Mouse (Mus musculus): ENCODE results near the gene Umad1.

Gene Umad1

GRCm38 (mm10) chr6:8368198-8368864 lies 109.2 kb downstream of the Umad1 start:
- DNase-seq (ENCODE audit: low spot score in 2 of 2): no peak

DNA sequence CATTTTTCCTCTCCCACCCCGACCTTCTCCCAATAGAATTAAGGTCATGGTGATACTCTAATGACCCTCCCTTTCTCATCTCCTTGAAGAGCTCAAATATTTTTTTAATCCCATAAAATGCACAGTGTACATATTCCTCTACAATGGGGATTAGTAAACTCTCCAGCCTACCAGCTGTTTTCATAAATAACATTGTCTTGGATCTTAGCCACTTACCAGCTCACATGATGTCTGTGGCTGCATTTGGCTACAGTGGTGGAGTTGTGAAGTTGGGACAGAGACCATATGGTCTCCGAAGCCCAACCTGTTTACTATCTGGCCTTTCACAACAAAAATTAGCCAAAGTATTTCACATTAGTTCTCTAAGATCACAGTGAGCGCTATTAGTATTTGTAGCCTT lies 111.5 kb downstream of the Umad1 start:
- no peak for DNase-seq (ENCODE audit: low spot score in 2 of 2)

- no peak for DNase-seq (ENCODE audit: low spot score in 2 of 2)
Observed at GRCm38 (mm10) chr6:8373051-8373450, 114.0 kb downstream of the Umad1 start.

- DNase-seq (ENCODE audit: low spot score in 2 of 2): no peak
Observed at GRCm38 (mm10) chr6:8373851-8374250, 114.8 kb downstream of the Umad1 start.

DNA sequence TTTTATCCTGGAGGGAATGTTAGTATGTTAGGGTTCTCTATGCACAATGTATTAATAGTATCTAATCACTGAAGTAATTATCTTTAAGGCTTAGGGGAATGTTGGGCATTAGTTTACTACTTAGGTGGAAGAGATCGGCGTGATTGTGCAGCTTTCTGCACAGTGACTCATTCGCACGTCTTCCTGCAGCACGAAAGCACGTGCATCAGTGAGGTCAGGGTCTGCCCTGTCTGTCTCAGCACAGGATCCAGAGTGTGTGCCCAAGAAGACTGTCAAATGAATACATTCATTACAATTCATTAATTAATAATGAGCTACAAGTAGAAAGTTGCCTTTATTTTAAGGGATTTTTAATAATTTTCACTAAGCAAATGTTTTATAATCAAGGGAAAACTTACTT lies 115.2 kb downstream of the Umad1 start:
- DNase-seq (ENCODE audit: low spot score in 2 of 2): no peak

DNA sequence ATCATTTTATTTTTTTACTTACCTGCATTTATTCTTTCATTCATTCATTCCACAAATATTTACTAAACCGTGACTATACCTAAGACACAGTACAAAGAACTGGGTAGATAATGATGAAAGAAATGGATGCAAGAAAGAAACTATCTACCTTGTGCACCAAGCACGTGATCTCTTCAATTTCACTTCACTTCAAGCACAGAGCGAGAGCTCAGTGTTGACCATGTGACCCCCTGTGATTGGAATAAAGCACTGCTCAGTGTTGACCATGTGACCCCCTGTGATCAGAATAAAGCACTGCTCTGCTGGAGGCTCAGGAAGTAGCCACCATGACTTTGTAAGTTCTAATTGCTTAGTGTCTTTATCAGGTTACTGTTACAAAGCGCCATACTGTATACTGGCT lies 115.6 kb downstream of the Umad1 start:
- DNase-seq (ENCODE audit: low spot score in 2 of 2): no peak

DNA sequence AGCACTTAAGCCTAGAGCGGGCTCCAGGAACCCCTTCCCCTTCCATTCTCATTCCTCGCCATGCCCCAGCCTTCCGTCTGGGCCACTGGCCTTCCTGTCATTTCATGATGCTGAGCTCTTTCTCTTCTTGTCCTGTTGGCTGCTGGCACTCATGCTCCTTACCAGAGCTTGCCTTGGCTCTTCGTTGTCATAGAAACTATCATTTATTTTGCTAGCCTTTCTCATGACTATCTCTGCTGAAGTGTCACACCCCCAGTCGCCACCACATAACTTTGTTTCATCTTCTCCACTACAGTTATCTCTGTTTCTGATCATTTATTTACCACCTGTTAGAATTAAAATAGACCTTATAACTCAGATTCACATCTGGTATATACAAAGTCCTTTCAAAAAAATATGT lies 117.3 kb downstream of the Umad1 start:
- no peak for DNase-seq (ENCODE audit: low spot score in 2 of 2)

- DNase-seq (ENCODE audit: low spot score in 2 of 2): no peak
Observed at GRCm38 (mm10) chr6:8377667-8378066, 118.6 kb downstream of the Umad1 start.

DNA sequence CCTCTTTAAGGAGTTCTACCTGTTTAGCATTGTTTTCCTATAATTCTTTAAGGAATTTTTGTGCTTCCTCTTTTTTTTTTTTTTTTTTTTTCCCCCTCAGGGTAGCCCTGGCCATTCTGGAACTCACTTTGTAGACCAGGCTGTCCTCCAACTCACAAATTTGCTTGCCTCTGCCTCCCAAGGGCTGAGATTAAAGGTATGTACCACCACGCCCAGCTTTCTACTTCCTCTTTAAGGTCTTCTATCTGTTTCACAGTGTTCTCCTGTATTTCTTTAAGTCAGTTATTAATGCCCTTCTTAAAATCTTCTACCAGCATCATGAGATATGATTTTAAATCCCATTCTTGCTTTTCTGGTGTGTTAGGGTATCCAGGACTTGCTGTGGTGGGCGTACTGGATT lies 130.2 kb downstream of the Umad1 start:
- DNase-seq (ENCODE audit: low spot score in 2 of 2): no peak

GRCm38 (mm10) chr6:8390296-8390695 lies 131.2 kb downstream of the Umad1 start:
- no peak for DNase-seq (ENCODE audit: low spot score in 2 of 2)

GRCm38 (mm10) chr6:8390935-8391334 lies 131.8 kb downstream of the Umad1 start:
- no peak for DNase-seq (ENCODE audit: low spot score in 2 of 2)

DNA sequence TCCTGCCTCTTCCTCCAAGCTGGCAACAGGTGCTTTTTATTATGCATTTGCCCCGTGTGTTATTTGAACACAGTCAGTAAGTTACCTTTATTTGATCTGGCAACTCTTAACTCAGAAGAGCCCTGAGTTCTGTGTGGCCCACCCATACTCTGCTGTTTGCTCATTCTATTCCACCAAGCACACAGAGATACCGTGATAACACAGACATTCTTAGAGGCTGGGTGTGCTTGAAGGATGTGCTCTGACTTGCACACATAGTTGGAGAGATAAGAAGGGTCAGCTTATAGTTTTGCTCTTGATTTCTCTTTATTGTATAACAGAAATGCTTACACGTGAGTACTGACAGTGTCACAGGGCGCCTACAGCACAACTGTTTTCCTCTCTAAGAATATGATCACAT lies 133.9 kb downstream of the Umad1 start:
- no peak for DNase-seq (ENCODE audit: low spot score in 2 of 2)

GRCm38 (mm10) chr6:8394044-8394443 lies 135.0 kb downstream of the Umad1 start:
- DNase-seq (ENCODE audit: low spot score in 2 of 2): no peak

GRCm38 (mm10) chr6:8395061-8395460 lies 136.0 kb downstream of the Umad1 start:
- no peak for DNase-seq (ENCODE audit: low spot score in 2 of 2)

DNA sequence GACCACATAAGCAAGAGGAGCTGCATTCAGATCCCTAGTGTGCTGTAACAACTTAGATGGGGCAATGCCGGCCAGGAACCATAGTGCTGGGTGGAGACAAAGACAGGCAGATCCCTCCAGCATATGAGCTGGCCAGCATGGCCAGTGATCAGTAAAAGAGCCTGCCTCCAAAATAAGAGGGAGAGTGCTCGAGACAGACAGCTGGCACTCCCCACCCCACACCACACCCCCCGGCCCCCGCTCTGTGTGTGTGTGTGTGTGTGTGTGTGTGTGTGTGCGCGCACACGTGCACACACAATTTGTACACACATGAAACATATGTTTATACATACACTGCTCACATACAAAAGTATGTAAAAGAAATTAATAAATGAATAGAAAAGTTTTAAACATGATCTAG lies 138.2 kb downstream of the Umad1 start:
- DNase-seq (ENCODE audit: low spot score in 2 of 2): no peak

GRCm38 (mm10) chr6:8399710-8400109 lies 140.6 kb downstream of the Umad1 start:
- DNase-seq (ENCODE audit: low spot score in 2 of 2): no peak

DNA sequence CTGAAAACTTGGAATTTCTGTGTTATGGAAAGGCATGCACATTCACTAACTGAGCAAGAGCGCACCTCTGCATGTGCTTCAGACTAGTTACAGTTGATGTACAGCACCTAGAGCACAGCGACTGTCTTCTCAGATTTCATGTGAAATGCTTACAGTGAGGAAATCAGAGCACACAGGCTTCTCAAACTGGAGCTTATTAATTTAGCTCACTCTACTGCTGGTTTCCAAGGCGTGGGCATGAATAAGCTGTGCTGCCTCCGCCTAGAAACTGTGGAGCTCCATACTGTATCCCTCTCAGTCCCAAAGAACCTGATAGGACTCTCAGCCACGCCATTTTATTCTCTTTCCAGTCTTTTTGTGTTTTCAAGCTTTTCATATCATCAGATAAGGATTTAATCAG lies 144.0 kb downstream of the Umad1 start:
- peak in 1 of 2 experiments; percentile 51 for DNase-seq (ENCODE audit: low spot score in 2 of 2)

DNA sequence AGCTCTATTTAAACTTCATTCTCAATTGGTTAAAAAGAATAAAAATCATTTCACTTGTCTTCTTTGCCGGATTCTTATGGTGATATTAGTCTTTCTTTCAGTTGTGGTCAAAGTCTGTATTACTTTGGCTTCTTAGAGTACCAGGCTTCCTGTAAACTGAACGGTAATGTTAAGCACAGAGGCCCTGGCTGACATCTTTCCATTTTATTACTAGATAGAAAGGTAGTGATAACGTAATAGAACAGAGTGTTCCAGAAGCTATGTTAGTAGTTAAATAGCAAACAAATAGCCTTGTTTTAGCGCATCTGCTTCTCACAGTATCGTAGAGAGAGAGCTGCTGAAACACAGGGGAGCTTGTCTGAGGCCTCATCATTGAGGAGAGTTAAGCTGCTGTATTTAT lies 146.8 kb downstream of the Umad1 start:
- no peak for DNase-seq (ENCODE audit: low spot score in 2 of 2)

- no peak for DNase-seq (ENCODE audit: low spot score in 2 of 2)
Observed at GRCm38 (mm10) chr6:8408332-8408731, 149.2 kb downstream of the Umad1 start.

- no peak for DNase-seq (ENCODE audit: low spot score in 2 of 2)
Observed at GRCm38 (mm10) chr6:8409865-8410264, 150.8 kb downstream of the Umad1 start.

- DNase-seq (ENCODE audit: low spot score in 2 of 2): peak in 1 of 2 experiments; percentile 39
Observed at GRCm38 (mm10) chr6:8412845-8413598, 153.9 kb downstream of the Umad1 start.

GRCm38 (mm10) chr6:8414020-8414419 lies 154.9 kb downstream of the Umad1 start:
- DNase-seq (ENCODE audit: low spot score in 2 of 2): peak in 1 of 2 experiments; percentile 22

DNA sequence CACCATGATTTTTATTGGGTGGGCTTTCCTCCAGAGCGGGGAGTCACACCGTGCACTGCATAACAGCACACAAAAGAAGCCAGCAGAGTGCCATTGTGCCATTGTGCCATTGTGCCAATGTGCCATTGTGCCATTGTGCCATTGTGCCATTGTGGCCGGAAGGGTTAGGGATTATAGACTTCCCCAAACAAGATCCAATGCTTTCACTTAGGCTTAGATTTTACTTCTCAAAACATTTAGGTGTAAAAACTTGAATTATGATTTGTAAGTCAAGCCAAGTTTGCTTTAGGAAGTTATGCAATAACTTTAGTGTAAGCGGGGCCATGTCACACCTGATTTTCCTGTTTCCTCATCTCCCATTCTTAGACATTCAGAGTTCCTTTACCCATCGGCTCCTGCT lies 156.7 kb downstream of the Umad1 start:
- DNase-seq (ENCODE audit: low spot score in 2 of 2): no peak

Data from right cerebral cortex, postnatal 36 days (tissue).